Mouse (Mus musculus) spleen, adult 2 months (tissue): ENCODE data around the gene Fam184b.

Source experiments
- CTCF ChIP-seq: fragments of 200-500 bp; IDR thresholded peaks from 2 replicates; pipeline ENCODE4 v1.5.1; 2011; ENCODE audit warnings: mild to moderate bottlenecking, inconsistent platforms; ENCODE audit not compliant: insufficient read depth, insufficient read length, insufficient replicate concordance; ENCODE audit errors: extremely low read depth
- POLR2A ChIP-seq: fragments of 200-500 bp; IDR thresholded peaks from 2 replicates; pipeline ENCODE4 v1.6.1; 2011; ENCODE audit warnings: low read depth, low read length, inconsistent platforms

DNA sequence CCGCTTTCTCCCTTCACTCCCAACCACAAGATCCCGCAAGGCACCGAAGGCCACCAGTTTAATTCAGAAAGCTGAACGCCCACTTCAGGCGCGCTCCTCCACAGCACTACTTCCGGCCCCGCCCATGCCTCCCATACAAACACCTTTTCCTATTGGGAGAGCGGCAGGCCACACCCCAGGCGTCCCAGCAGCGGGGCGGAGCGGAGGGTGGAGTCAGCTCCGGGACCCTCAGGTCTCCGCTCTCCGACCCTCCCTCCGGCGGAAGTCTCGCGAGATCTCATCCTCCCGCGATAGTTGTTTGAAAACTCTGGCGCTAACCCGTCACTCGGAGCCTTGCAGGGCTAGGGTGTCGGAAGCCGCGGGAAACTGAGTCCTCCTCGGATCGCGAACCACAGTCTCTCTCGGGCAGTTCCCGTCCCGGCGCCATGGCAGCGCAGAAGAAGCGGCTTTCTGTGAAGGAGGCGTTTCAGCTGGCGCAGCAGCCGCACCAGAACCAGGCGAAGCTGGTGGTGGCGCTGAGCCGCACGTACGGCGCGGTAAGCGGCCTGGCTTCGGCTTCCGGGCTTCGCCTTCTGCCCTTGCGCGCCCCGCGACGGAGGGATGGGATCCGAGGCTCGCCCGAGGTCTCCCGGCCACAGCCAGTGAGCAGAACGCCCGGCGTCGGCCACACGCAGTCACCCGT lies 30.3 kb upstream of the Fam184b start, which contains the start of gene Ncapg:
- TF ChIP-seq POLR2A: no peak; the same call in 1 of the 2 replicates
- no peak for TF ChIP-seq CTCF
